Mouse (Mus musculus): ENCODE measurements at regions not wholly inside any gene's neighbourhood (a gene's known extent, or its start where the extent isn't known, plus 50 kb on each side); places are given as distances from the start of the nearest gene placed in this dataset.

- H3K4me1 ChIP-seq (ENCODE audit: control insufficient read depth) = no peaks in the 10 kb centered on the region
- H3K4me3 ChIP-seq (replicated peaks) = no peak overlapping the region
- TF ChIP-seq GATA1 (IDR thresholded peaks at IDR 0.05; ENCODE audit: low read length) (no peak), TAL1 (IDR thresholded peaks at IDR 0.05; ENCODE audit: low read length) (no peak)
- no peaks in the 10 kb centered on the region for H3K9me3 ChIP-seq (ENCODE audit: control insufficient read depth, low read length)
- H3K27me3 ChIP-seq (ENCODE audit: control insufficient read depth) = no peaks in the 10 kb centered on the region
- H3K36me3 ChIP-seq (ENCODE audit: control insufficient read depth) = no peaks in the 10 kb centered on the region
Measured at GRCm38 (mm10) chr1:193682917-193683316, 312.8 kb upstream of the Camk1g start.

- Histone ChIP-seq H3K27me3 (ENCODE audit: control insufficient read depth) (no peaks in the 10 kb centered on the region), H3K9me3 (ENCODE audit: control insufficient read depth, low read length) (no peaks in the 10 kb centered on the region), H3K4me1 (ENCODE audit: control insufficient read depth) (no peaks in the 10 kb centered on the region), H3K36me3 (ENCODE audit: control insufficient read depth) (no peaks in the 10 kb centered on the region), H3K4me3 (replicated peaks) (no peak overlapping the region)
- no peak for TF ChIP-seq TAL1 (IDR thresholded peaks at IDR 0.05; ENCODE audit: low read length)
- no peak for TF ChIP-seq GATA1 (IDR thresholded peaks at IDR 0.05; ENCODE audit: low read length)
Measured at GRCm38 (mm10) chr1:193678448-193678847, 308.4 kb upstream of the Camk1g start.

- H3K4me1 ChIP-seq (ENCODE audit: control insufficient read depth) = no peaks in the 10 kb centered on the region
- no peak for TF ChIP-seq TAL1 (IDR thresholded peaks at IDR 0.05; ENCODE audit: low read length)
- no peak for TF ChIP-seq GATA1 (IDR thresholded peaks at IDR 0.05; ENCODE audit: low read length)
- no peaks in the 10 kb centered on the region for H3K27me3 ChIP-seq (ENCODE audit: control insufficient read depth)
- H3K36me3 ChIP-seq (ENCODE audit: control insufficient read depth) = no peaks in the 10 kb centered on the region
- H3K4me3 ChIP-seq (replicated peaks) = no peak overlapping the region
- no peaks in the 10 kb centered on the region for H3K9me3 ChIP-seq (ENCODE audit: control insufficient read depth, low read length)
Measured at GRCm38 (mm10) chr1:193673236-193673830, 303.2 kb upstream of the Camk1g start.

- no peaks in the 10 kb centered on the region for H3K27me3 ChIP-seq (ENCODE audit: control insufficient read depth)
- no peak overlapping the region for H3K4me3 ChIP-seq (replicated peaks)
- H3K9me3 ChIP-seq (ENCODE audit: control insufficient read depth, low read length) = no peaks in the 10 kb centered on the region
- no peak for TF ChIP-seq GATA1 (IDR thresholded peaks at IDR 0.05; ENCODE audit: low read length)
- TF ChIP-seq TAL1 (IDR thresholded peaks at IDR 0.05; ENCODE audit: low read length) = no peak
- H3K36me3 ChIP-seq (ENCODE audit: control insufficient read depth) = no peaks in the 10 kb centered on the region
- no peaks in the 10 kb centered on the region for H3K4me1 ChIP-seq (ENCODE audit: control insufficient read depth)
Measured at GRCm38 (mm10) chr1:193672681-193673080, 302.6 kb upstream of the Camk1g start.

- Histone ChIP-seq H3K4me1 (ENCODE audit: control insufficient read depth) (no peaks in the 10 kb centered on the region), H3K36me3 (ENCODE audit: control insufficient read depth) (no peaks in the 10 kb centered on the region), H3K4me3 (replicated peaks) (no peak overlapping the region), H3K9me3 (ENCODE audit: control insufficient read depth, low read length) (no peaks in the 10 kb centered on the region), H3K27me3 (ENCODE audit: control insufficient read depth) (no peaks in the 10 kb centered on the region)
- TF ChIP-seq TAL1 (IDR thresholded peaks at IDR 0.05; ENCODE audit: low read length) = no peak
Measured at GRCm38 (mm10) chr1:193671816-193672254, 301.7 kb upstream of the Camk1g start.

GRCm38 (mm10) chr1:193671046-193671445 is 300.9 kb upstream of the Camk1g start:
- Histone ChIP-seq H3K9me3 (ENCODE audit: control insufficient read depth, low read length) (no peaks in the 10 kb centered on the region), H3K4me1 (ENCODE audit: control insufficient read depth) (peaks cover under 1% of the 10 kb centered on the region; the same call in 1 of the 2 replicates), H3K4me3 (replicated peaks) (no peak overlapping the region), H3K36me3 (ENCODE audit: control insufficient read depth) (no peaks in the 10 kb centered on the region), H3K27me3 (ENCODE audit: control insufficient read depth) (no peaks in the 10 kb centered on the region)
- no peak for TF ChIP-seq TAL1 (IDR thresholded peaks at IDR 0.05; ENCODE audit: low read length)
- no peak for TF ChIP-seq GATA1 (IDR thresholded peaks at IDR 0.05; ENCODE audit: low read length)

GRCm38 (mm10) chr1:193670008-193670407 is 299.9 kb upstream of the Camk1g start:
- Histone ChIP-seq H3K4me1 (ENCODE audit: control insufficient read depth) (peaks cover 3% of the 10 kb centered on the region; the same call in 1 of the 2 replicates), H3K4me3 (replicated peaks) (no peak overlapping the region), H3K27me3 (ENCODE audit: control insufficient read depth) (no peaks in the 10 kb centered on the region), H3K9me3 (ENCODE audit: control insufficient read depth, low read length) (no peaks in the 10 kb centered on the region), H3K36me3 (ENCODE audit: control insufficient read depth) (no peaks in the 10 kb centered on the region)
- no peak for TF ChIP-seq TAL1 (IDR thresholded peaks at IDR 0.05; ENCODE audit: low read length)
- no peak for TF ChIP-seq GATA1 (IDR thresholded peaks at IDR 0.05; ENCODE audit: low read length)

- Histone ChIP-seq H3K9me3 (ENCODE audit: control insufficient read depth, low read length) (no peaks in the 10 kb centered on the region), H3K27me3 (ENCODE audit: control insufficient read depth) (no peaks in the 10 kb centered on the region), H3K4me1 (ENCODE audit: control insufficient read depth) (peaks cover 3% of the 10 kb centered on the region; the same call in 1 of the 2 replicates), H3K36me3 (ENCODE audit: control insufficient read depth) (no peaks in the 10 kb centered on the region), H3K4me3 (replicated peaks) (no peak overlapping the region)
- no peak for TF ChIP-seq GATA1 (IDR thresholded peaks at IDR 0.05; ENCODE audit: low read length)
- no peak for TF ChIP-seq TAL1 (IDR thresholded peaks at IDR 0.05; ENCODE audit: low read length)
Measured at GRCm38 (mm10) chr1:193668841-193669240, 298.7 kb upstream of the Camk1g start.

GRCm38 (mm10) chr1:193665854-193666253 is 295.8 kb upstream of the Camk1g start:
- H3K9me3 ChIP-seq (ENCODE audit: control insufficient read depth, low read length) = no peaks in the 10 kb centered on the region
- H3K4me3 ChIP-seq (replicated peaks) = no peak overlapping the region
- H3K4me1 ChIP-seq (ENCODE audit: control insufficient read depth) = peaks cover 3% of the 10 kb centered on the region; the same call in 1 of the 2 replicates
- TF ChIP-seq GATA1 (IDR thresholded peaks at IDR 0.05; ENCODE audit: low read length) = no peak
- TF ChIP-seq TAL1 (IDR thresholded peaks at IDR 0.05; ENCODE audit: low read length) = no peak
- no peaks in the 10 kb centered on the region for H3K36me3 ChIP-seq (ENCODE audit: control insufficient read depth)
- no peaks in the 10 kb centered on the region for H3K27me3 ChIP-seq (ENCODE audit: control insufficient read depth)

GRCm38 (mm10) chr1:193664569-193664968 is 294.5 kb upstream of the Camk1g start:
- no peaks in the 10 kb centered on the region for H3K27me3 ChIP-seq (ENCODE audit: control insufficient read depth)
- no peaks in the 10 kb centered on the region for H3K9me3 ChIP-seq (ENCODE audit: control insufficient read depth, low read length)
- peaks cover 3% of the 10 kb centered on the region; the same call in 1 of the 2 replicates for H3K4me1 ChIP-seq (ENCODE audit: control insufficient read depth)
- no peaks in the 10 kb centered on the region for H3K36me3 ChIP-seq (ENCODE audit: control insufficient read depth)
- TF ChIP-seq TAL1 (IDR thresholded peaks at IDR 0.05; ENCODE audit: low read length) (no peak), GATA1 (IDR thresholded peaks at IDR 0.05; ENCODE audit: low read length) (no peak)
- no peak overlapping the region for H3K4me3 ChIP-seq (replicated peaks)
